Mouse (Mus musculus) intestine, embryonic 16.5 days (tissue): ENCODE results near the gene Pon2. TPM values are rescaled to one million over a fixed set of nuclear protein-coding genes. Genes with fewer than 3 reads are reported as not detected.

ENCODE experiments used
- polyA plus RNA-seq: library from polyadenylated mRNA; unstranded; fragments of >200 nt; fragmentation: Nextera tagmentation; extraction: Ambion mirVana; gene quantifications from 2 replicates; pipeline ENCODE4 v1.2.1, GENCODE M21; 2015

The Pon2 gene
- polyA plus RNA-seq, 1 experiment from 2014 or later: 89.7 TPM

Other genes with a start within 250 kb of the Pon2 start
- not detected in 2 replicates for gene Pon1, start 104.5 kb downstream of the Pon2 start, polyA plus RNA-seq
- 27.7 and 30.2 TPM in 2 replicates for gene Pon3, start 42.2 kb downstream of the Pon2 start, polyA plus RNA-seq
- gene Asb4, start 84.9 kb upstream of the Pon2 start, polyA plus RNA-seq: 11.5 and 14.0 TPM in 2 replicates
- 3.5 and 3.6 TPM in 2 replicates for gene Pdk4, start 197.9 kb upstream of the Pon2 start, polyA plus RNA-seq